Mouse (Mus musculus) liver, adult 2 months (tissue): ENCODE data around the gene Cdkn1a.

Experiments
- CTCF ChIP-seq: fragments of 200-500 bp; IDR thresholded peaks from 2 replicates; pipeline ENCODE4 v1.5.1; 2011; ENCODE audit warnings: low read depth, low read length, control low read depth
- POLR2A ChIP-seq: fragments of 200-500 bp; IDR thresholded peaks from 2 replicates; pipeline ENCODE4 v1.6.1; 2011; ENCODE audit warnings: low read length, control low read depth; ENCODE audit not compliant: insufficient read depth; ENCODE audit errors: extremely low read depth

- TF ChIP-seq CTCF (no peak), POLR2A (no peak)
Measured at GRCm38 (mm10) chr17:29129341-29129740, 38.6 kb downstream of the Cdkn1a start.
